Mouse (Mus musculus) hematopoietic stem cell, adult 5-6 weeks (primary cell): ENCODE measurements around the gene Ahnak. TPM values are rescaled to one million over a fixed set of nuclear protein-coding genes. Genes with fewer than 3 reads are reported as not detected.
"Not testable (repeated sequence)": the region's sequence is repeated elsewhere in the genome, so short reads cannot be mapped to it uniquely, and the experiment has no call there.

Source experiments
- ATAC-seq, 2 experiments: fragments of 125-278 bp in 1 of 2; replicated peaks in 1 of 2; 2 replicates each; pipeline ENCODE4 v1.8.0; 2016 to 2017; ENCODE audit warnings: inconsistent platforms in 2 of 2, mild to moderate bottlenecking in 2 of 2, moderate number of reproducible peaks in 2 of 2, low read depth in 1 of 2, moderate TSS enrichment in 1 of 2; ENCODE audit not compliant: low FRiP score in 2 of 2, poor library complexity in 2 of 2, severe bottlenecking in 2 of 2, insufficient read depth in 1 of 2, low TSS enrichment in 1 of 2
- total RNA-seq: library from RNA; stranded (forward); fragments of 172-1452, 232-1000 nt; gene quantifications from 2 replicates; pipeline ENCODE4 v1.2.3, GENCODE M21; 2017

Gene Ahnak
- total RNA-seq, 1 experiment from 2014 or later = 28.0 TPM

- ATAC-seq = no peak
These were observed 80.7 kb downstream of the Ahnak start for GRCm38 (mm10) chr19:9069687-9070307.

GRCm38 (mm10) chr19:9070316-9070715 lies 81.2 kb downstream of the Ahnak start:
- no peak for ATAC-seq

- ATAC-seq = peak; percentile 79 to 85
These were observed 82.5 kb downstream of the Ahnak start for GRCm38 (mm10) chr19:9071456-9072156.

- ATAC-seq = no peak
These were observed 83.1 kb downstream of the Ahnak start for GRCm38 (mm10) chr19:9072157-9072530.

GRCm38 (mm10) chr19:9073776-9074411 lies 84.8 kb downstream of the Ahnak start:
- no peak for ATAC-seq

- ATAC-seq = no peak
These were observed 85.3 kb downstream of the Ahnak start for GRCm38 (mm10) chr19:9074424-9074823.

- ATAC-seq = no peak
These were observed 86.5 kb downstream of the Ahnak start for GRCm38 (mm10) chr19:9075558-9075957.

GRCm38 (mm10) chr19:9076035-9076434 lies 87.0 kb downstream of the Ahnak start:
- no peak for ATAC-seq

- ATAC-seq = no peak
These were observed 88.0 kb downstream of the Ahnak start for GRCm38 (mm10) chr19:9076982-9077660.

GRCm38 (mm10) chr19:9079916-9080315 lies 90.8 kb downstream of the Ahnak start:
- no peak for ATAC-seq

GRCm38 (mm10) chr19:9081311-9082190 lies 92.5 kb downstream of the Ahnak start:
- no peak for ATAC-seq

- ATAC-seq = peak; percentile 96 to 97
These were observed 93.3 kb downstream of the Ahnak start for GRCm38 (mm10) chr19:9082191-9083009.

- no peak for ATAC-seq
These were observed 93.9 kb downstream of the Ahnak start for GRCm38 (mm10) chr19:9083010-9083355.

GRCm38 (mm10) chr19:9083892-9084291 lies 94.8 kb downstream of the Ahnak start:
- not testable (repeated sequence) for ATAC-seq

GRCm38 (mm10) chr19:9087821-9088220 lies 98.7 kb downstream of the Ahnak start, which contains the start of gene Scgb1a1:
TSS of gene Scgb1a1 (minus strand) at chr19:9087958.
- ATAC-seq = no peak

- ATAC-seq = no peak
These were observed 101.1 kb downstream of the Ahnak start for GRCm38 (mm10) chr19:9090191-9090590.
